Mouse (Mus musculus) layer of hippocampus, adult 8-10 months (tissue): ENCODE measurements at regions not wholly inside any gene's neighbourhood (a gene's known extent, or its start where the extent isn't known, plus 50 kb on each side); places are given as distances from the start of the nearest gene placed in this dataset.
"Not testable (repeated sequence)": the region's sequence is repeated elsewhere in the genome, so short reads cannot be mapped to it uniquely, and the experiment has no call there.

ENCODE experiments used
- DNase-seq, 2 experiments: peaks; one replicate each; pipeline ENCODE4 v3.0.0; 2022; ENCODE audit warnings: low spot score in 2 of 2

DNA sequence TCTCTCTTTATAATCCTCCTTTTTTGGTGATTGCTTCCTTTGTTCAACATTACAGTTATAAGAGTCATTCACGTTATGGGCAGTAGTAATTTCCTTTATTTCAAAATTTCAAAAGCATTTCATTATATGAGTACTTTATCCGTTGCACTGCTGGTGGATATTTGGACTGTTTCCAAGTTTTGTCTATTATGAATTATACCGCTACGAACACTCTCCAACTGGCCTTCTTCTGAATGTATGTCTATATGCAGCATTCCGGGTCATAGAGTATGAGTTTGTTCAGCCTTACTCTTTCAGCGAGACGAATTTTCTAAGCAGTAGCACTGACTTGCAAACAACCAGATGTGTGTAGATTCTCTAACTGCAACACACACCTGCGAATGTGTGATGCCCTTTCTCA, 57.8 kb downstream of the Dusp6 start:
- DNase-seq: no peak

DNA sequence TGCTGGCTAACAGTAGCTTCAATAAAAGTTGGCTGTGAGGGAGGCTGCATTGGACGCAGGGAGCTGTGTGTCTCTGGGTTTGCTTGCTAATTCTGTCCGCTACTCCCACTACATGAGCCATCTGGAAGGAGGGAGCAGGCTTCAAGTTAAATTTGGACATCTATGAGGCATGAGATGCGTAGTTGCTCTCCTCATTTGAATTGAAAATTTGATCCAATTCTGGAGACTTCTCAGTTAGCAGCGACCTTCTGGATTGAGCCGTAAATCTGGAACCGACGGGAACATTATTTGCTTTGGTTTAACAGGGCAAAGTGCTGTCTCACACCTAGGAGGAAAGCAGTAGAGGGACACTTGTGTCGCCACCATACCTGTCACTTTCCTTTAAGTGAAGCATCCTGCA, 60.3 kb downstream of the Dusp6 start:
- peak; percentile 39 to 62 for DNase-seq

DNA sequence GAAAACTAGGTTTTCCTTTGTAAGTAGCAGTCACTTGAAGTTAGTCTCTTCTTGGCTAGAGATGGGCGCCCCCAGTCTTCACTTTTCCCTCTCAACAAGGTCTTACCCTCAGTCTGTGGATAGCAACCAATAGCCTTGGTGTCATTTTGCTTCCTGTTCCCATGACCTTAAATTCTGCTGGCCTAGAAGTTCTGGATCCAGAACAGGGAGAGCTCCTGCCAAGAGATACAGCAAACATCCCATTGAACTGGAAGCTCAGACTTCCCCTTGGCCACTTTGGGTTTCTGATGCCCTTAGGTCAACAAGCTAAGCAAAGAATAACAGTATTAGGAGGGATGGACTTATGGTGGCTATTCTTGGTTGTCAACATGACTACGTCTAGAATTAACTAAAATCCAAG, 64.5 kb downstream of the Dusp6 start:
- no peak for DNase-seq

DNA sequence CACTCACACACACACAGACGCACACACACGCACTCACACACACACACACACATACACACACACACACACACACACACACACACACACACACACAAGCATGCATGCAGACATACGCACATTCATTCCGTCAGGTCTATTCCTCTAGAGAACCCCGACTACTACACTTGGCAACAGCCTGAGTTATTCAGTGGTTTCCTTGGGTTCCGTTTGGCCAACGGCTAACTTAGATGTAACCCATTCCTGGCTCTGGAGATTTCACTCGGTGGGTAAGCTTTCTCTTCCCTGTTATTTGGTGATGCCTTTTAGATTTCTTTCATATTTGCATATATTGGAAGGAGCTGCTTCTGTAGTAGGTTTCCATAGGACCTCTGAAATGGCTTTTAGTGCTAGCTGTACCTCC, 65.5 kb downstream of the Dusp6 start:
- no peak for DNase-seq

DNA sequence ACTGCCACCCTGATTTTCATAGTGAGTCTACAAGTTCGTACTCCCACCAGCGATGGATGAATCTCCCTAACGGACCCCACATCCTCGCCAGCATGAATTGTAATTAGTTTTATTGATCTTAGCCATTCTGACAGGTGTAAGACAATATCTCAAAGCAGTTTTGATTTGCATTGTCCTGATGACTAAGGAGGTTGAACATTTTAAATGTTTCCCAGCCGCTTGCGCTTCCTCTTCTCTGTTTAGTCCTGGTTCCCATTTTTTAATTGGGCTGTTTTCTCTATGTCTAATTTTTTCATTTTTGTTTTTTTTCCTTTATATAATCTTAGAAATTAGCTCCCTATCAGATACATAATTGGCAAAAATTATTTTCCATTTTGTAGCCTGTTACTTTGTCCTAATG, 66.4 kb downstream of the Dusp6 start:
- no peak for DNase-seq

DNA sequence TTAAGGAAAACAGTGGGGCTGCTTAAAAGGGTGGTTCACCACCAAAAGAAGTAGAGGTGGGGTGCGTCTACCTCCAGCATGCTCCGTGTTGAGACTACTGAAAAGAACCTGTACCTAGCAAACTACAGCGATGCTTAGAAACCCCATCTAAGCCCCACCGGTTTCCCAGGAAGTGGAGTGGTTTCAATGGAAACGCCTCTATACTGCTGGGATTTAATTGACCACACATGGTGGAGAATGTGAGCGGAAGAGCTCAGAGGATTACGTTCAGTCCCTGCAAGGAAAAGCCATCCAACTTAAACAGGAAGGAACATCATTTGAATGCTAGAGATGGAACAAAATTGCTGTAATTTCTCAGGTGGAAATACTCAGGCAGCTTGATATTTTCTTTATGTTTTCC, 67.5 kb downstream of the Dusp6 start:
- no peak for DNase-seq

DNA sequence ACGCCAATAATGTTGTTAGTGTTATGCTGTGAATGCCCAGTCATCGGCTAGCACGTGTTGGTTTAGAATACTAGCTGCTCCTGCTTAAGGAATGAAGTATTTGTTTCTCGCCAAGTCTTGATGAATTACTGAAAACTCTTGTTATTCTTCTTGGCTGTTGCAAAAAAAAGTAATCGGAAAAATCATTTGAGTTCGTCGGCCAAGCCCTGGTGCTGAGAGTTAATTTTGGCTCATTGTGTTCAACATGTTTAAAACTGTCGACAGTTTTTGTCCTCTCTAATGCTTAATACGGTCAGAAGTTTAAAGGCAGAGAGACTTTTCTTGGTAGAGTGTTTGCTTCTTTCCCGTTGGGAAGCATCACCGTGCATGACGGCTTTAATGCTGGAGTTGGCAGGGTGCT, 68.8 kb downstream of the Dusp6 start:
- DNase-seq: no peak

DNA sequence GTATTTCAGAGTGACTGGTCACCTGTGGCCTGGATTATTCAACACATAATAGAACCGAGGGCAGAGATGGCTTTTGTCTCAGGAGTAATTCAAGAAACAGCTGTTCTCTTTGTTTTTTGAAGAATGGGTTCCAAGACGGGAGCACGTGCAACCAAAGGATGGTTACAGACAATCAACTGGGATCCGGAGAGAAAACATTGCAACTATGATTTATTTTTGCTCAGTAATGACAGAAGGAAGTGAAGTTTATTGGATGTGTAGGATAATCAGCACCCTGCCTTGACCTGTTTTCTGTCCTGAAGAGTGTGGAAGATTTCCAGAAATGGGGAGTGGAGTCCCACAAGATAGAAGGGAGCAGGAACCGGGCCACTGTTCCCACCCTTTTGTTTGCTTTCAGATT, 70.8 kb downstream of the Dusp6 start:
- DNase-seq: no peak

DNA sequence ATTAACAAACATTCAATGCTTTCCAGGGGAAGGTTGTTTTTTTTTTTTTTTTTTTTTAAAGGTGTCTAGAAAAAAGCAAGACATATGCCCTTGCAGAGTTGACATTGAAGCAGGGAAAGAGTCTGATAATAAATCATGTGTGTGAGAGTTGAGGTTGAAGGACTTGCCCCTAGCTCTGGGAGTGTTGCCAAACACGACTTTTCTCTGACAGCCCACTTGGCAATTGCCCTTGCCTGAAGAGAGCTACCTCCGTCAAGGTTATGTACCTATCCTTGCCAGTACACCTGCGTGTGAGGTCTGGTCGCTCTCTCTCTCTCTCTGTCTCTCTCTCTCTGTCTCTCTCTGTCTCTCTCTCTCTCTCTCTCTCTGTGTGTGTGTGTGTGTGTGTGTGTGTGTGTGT, 73.1 kb downstream of the Dusp6 start:
- DNase-seq: no peak

DNA sequence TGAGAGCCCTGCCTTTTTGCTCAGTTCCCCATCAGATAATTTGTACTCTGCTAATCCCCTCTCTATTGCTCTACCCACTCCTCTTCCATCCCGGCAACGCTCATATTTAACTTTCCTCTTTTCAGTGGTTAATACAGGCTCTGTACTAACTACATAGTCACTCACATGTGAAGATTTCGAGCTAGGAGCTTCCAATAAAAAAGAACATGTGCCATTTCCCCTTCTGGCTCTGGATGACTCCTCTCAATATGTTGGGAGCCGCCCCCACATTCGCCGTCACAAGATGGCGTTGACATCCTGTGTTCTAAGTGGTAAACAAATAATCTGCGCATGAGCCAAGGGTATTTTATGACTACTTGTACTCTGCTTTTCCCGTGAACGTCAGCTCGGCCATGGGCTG, 75.8 kb downstream of the Dusp6 start:
- not testable (repeated sequence) for DNase-seq

DNA sequence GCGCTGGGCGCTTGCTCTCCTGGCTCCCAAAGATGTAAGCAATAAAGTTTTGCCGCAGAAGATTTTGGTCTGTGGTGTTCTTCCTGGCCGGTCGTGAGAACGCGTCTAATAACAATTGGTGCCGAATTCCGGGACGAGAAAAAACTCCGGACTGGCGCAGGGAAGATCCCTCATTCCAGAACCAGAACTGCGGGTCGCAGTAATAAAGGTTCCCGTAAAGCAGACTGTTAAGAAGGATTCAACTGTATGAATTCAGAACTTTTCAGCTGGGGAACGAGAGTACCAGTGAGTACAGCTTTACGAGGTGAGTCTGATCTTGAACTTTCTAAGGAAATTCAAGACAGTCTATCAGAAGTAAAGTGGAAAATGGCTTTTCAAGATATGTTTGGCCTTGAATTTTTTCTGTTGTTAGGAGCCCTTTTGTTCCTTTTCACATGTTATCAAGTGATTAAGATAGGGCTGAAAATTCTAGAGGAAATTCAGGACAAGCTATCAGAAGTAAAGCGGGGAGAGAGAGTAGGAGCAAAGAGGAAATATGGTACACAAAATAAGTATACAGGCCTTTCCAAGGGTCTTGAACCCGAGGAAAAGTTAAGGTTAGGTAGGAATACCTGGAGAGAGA, 76.4 kb downstream of the Dusp6 start:
- DNase-seq: peak; percentile 83 to 86

DNA sequence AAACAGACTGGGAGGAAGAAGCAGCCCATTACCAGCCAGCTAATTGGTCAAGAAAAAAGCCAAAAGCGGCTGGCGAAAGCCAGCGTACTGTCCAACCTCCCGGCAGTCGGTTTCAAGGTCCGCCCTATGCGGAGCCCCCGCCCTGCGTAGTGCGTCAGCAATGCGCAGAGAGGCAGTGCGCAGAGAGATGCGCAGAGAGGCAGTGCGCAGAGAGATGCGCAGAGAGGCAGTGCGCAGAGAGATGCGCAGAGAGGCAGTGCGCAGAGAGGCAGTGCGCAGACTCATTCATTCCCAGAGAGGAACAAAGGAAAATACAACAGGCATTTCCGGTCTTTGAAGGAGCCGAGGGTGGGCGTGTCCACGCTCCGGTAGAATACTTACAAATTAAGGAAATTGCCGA, 77.0 kb downstream of the Dusp6 start:
- DNase-seq: not testable (repeated sequence)

DNA sequence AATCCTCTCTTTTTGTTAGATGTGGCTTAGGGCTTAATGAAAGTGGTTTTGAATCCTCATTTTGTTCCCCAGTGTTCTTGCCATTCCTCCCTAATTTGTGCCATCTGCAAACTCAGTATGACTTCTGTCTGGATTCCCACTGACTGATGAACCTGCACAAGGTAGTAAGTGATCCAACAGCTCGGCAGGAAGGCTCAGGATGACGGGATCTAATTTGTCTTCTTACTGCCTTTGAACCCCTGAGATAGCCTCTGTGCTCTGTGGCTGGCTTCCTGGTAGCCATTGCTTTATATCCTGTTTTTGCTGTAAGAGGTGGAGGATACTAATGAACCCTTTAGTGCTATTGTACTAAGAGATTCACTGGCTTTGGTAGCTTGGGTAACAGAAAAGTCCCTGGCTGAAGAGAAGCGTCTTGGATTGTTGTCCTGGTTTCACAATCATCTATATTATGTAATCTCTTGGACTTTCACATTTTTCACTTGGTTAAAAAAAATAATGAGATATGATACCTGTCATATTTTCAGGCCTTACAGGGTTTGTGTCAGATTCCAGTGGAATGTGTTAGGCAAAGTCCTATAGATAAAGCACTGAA, 86.2 kb downstream of the Dusp6 start:
- no peak for DNase-seq

DNA sequence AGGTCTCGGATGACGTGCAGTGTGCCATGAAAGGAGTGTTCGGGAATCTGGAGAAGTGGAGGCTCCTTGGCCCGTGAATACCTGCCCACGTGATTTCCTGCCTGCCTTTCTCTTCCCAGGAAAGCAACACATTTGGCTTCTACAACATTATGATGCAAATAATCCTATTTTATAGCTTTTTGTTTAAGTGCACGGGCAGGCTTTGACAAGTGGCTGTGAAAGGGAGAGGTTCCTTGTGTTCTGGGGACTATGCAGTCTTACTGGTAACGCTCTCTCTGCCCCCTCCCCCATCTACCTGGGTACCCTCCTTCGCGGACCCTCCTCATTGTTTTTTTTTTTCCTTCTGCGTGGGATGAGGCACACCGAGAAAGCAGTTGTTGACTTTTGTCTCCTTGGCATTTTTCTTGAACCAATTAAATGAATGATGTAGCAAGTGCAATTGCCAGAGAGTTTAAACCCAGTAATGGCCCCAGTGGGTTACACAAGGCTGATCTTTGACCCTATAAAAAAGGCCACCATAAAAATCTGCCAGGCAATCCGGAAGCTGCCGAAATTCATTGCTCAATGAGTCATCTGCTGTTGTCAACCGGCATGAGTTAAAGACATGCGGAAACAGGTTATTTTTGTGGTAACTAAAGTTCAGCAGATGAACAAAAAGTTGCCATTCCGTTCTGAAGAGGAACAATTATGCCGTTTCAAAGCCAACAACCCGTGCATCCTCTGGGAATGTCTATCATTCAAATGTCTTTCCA, 90.7 kb downstream of the Dusp6 start:
- DNase-seq: no peak

DNA sequence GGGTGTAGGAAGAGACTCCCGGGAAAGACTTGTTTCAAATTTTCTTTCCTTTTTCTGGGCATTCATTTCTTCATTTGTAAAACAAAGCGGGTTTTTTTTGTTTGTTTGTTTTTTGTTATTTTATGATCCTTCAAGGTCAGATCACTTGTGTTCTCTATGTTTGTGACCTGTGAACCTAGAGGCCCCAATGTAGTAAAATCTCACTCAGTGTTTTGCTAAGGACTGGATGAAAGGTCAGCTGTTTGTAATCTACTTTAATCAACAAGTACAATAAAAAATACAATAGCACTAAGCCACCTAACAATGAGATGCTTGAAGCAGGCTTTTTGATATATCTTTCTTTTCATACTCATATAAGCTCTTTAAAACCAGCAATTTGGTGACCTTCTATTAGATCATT, 91.3 kb downstream of the Dusp6 start:
- DNase-seq: no peak

DNA sequence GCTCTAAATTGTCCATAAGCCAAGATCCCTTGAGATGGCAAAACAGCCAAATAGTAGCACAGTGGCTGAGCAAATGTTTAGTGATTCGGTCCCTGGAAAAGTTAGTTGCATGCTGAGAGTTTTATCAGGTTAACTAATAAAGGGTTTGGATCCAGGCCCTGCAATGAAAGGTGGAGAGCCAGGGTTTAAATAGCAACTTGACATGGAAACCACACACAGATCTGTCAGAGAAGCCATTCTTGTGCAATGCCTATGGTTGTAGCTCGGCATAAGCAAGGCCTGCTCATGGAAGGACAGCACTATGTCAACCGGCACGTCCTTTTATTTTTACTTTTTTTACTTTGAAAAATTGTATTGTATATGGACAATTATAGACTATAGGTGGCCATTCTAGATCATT, 92.3 kb downstream of the Dusp6 start:
- no peak for DNase-seq

DNA sequence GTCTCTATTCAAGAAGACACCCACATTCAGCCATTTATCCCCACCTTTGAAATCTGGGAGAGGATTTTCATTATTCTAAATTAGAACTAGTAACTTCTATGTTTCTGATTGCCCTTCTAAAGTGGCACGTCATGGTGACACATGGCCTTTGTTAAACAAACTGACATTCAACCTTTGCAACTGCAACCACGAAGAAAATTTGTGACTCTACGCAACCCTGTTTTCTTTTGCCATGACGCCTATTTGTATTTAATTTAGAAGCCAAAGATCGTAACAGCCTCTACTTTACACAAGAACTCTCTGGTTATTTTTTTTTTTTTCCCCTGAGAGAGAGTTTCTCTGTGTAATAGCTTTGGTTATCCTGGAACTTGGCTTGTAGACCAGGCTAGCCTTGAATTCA, 93.2 kb downstream of the Dusp6 start:
- DNase-seq: no peak

DNA sequence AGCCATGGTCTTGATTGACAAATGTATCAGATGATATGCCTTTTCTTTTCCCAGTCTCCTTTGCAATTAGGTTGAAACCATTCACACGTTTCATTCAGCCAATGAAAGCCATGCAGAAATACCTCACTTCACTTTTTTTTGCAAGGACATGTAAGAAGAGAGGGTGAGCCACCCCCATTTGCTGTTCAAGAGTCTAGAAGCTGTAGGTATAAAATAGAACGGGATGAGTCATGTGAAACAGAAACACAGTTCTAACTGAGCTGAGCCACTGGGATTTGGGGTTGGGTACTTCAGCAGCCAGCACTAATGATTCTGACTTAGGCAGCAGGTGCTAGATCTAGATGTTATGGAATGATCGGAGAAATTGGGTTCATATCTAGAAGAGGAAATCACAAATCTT, 93.9 kb downstream of the Dusp6 start:
- DNase-seq: no peak

DNA sequence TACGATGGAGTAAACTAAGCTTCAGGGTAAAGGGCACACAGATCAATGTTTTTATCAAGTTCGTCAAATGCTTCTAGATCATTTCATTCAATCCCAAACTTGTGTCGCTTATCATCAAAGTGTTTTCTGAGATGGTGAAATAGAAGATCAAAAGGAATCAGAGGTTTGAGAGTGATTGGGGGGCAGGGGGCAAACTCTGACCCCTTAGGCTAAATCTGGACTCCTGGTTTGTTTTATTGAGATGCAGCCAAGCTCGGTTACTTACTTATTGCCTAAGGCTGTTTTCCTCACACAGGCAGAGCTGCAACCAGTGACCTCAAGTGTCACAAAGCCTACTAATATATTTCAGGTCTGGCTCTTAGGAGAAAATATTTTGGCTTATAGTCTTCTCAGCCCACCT, 94.3 kb downstream of the Dusp6 start:
- DNase-seq: no peak

DNA sequence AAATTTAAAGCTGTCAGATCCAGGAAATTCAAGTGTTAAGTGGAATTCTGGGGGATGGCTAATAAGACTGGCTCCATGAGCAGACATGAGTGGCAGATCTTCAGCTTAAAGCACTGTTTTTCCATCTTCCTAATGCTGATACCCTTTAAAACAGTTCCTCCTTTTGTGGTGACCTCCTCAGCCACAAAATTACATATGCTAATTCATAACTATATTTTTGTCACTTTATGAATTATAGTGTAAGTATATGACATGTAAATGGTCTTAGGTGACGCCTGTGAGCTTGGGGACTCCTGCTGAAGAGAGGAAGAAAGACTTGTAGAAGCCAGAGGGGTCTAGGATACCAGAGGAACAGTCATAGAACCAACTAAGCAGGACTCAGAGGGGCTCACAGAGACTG, 95.2 kb downstream of the Dusp6 start:
- DNase-seq: no peak

DNA sequence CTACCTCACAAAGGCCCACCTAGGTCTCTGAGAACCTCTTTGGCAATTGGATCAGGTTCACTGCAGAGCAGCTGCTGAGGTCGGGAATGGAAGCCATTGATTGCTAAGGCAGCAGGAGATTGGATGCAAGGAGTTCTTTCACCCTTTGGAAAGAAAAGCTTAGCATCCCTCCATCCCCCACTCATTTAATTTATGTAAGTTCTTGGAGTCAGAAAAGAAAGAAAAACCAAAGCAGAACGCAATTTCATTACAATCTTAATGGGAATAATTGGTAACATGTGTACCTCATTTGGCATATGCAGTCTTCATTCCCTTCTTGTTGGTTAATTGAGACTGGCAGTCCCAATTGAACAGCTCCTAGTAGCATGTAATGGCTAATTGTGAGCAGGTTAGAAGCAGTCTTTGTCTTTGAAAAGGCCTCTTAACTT, 96.4 kb downstream of the Dusp6 start:
- DNase-seq: no peak

DNA sequence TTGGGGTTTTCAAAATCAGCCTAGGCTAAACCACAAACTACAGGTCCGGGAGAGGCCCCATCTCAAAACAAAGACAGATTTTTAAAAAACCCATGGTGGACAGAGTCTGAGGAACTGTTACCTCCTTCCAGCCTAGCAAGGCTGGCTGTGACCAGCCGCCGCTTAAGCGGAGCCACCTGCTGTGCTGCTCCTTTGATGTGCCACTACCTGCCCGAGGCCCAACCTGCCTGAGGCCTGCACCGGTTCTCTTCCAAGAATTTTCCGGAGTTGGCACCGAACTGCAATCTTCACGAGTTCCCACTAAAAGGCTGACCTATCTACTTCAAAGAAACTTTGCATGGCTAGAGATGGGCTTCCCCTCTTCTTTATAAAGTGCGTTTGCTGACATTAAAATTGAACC, 97.6 kb downstream of the Dusp6 start:
- not testable (repeated sequence) for DNase-seq

DNA sequence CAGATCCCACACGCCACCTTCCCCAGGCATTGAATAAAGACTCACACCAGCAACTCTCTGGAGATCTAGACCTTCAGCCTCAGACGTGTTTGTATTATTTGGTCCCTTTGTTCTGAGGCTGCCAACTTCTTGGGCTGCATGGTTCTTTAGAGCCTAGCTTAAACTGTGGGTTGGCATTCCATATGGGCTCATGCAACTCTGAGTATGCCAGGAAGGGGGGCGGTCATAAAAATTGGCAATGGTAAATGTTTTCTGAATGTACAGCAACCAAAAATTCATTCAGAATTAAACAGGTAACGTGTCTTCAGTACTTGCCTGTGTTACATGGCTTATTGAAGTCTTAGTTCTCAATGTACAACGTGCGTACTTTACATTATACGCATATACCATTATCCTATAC, 103.1 kb downstream of the Dusp6 start:
- no peak for DNase-seq
